Mouse (Mus musculus) cortical plate, adult 2 months (tissue): Measurements from ENCODE around the gene Smyd1.

Experiments used
- CTCF ChIP-seq: fragments of 200-500 bp; IDR thresholded peaks from 2 replicates; pipeline ENCODE4 v1.5.1; 2011; ENCODE audit warnings: mild to moderate bottlenecking, control low read depth, low read length; ENCODE audit not compliant: insufficient read depth; ENCODE audit errors: extremely low read depth
- POLR2A ChIP-seq: fragments of 200-500 bp; IDR thresholded peaks from 2 replicates; pipeline ENCODE4 v1.6.1; 2011; ENCODE audit warnings: mild to moderate bottlenecking, low read length, control low read depth; ENCODE audit not compliant: insufficient read depth; ENCODE audit errors: extremely low read depth

DNA sequence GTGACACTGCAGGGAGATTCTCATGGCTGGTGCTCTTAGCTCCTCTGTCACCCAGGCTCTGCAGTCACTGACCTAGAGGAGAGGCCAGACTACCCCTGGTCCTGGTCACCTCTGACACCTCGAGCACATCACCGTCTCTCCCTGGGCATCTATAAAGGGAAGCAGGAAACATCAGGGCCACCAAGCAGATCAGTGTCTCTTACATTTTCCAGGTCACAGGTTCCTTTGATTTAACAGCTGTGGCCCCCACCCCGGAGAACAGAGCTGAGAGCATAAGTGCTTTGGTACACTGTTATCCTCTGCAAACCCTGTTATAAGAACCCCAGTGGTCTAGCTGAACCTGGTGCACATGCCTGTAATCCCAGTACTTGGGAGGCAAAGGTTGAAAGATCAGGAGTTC lies 11.0 kb upstream of the Smyd1 start:
- TF ChIP-seq CTCF (no peak), POLR2A (no peak)
